Mouse (Mus musculus): ENCODE results near the gene Mlip. TPM values are rescaled to one million over a fixed set of nuclear protein-coding genes. Genes with fewer than 3 reads are reported as not detected.

The Mlip gene
- polyA plus RNA-seq (2014; fragmentation: Nextera tagmentation; extraction: Ambion mirVana), result 0.46 TPM in 2 replicates

- Histone ChIP-seq H3K9ac (replicated peaks; ENCODE audit: low read depth, low read length) (no peak within 1 kb of the TSS), H3K4me3 (ENCODE audit: low read depth, low read length) (no peak within 1 kb of the TSS), H3K9me3 (ENCODE audit: control insufficient read depth, low read depth, low read length) (no peaks in the 10 kb centered on the region), H3K36me3 (ENCODE audit: control insufficient read depth, insufficient read depth, low read length) (no peaks in the 10 kb centered on the region), H3K4me1 (ENCODE audit: control insufficient read depth, insufficient read depth, low read length) (no peaks in the 10 kb centered on the region), H3K27ac (ENCODE audit: low read length) (no peak within 1 kb of the TSS), H3K4me2 (replicated peaks; ENCODE audit: low read depth, low read length) (no peak within 1 kb of the TSS), H3K27me3 (ENCODE audit: control insufficient read depth, insufficient read depth, low read length) (no peaks in the 10 kb centered on the region)
- WGBS, result 54% methylated on average over 14 of the region's 14 CpGs
- ATAC-seq (ENCODE audit: insufficient number of reproducible peaks, insufficient read depth, low FRiP score, low read depth), result no peak
Measured at GRCm38 (mm10) chr9:77352432-77353175, at the start of gene Mlip. Gene Mlip, minus strand, starts transcription at chr9:77352969.

- WGBS, result 87% methylated on average over 5 of the region's 5 CpGs
- H3K27ac ChIP-seq (ENCODE audit: low read length), result no peak overlapping the region
- H3K9ac ChIP-seq (replicated peaks; ENCODE audit: low read depth, low read length), result no peak overlapping the region
- no peak overlapping the region for H3K4me2 ChIP-seq (replicated peaks; ENCODE audit: low read depth, low read length)
- H3K4me1 ChIP-seq (ENCODE audit: control insufficient read depth, insufficient read depth, low read length), result no peaks in the 10 kb centered on the region
- no peaks in the 10 kb centered on the region for H3K27me3 ChIP-seq (ENCODE audit: control insufficient read depth, insufficient read depth, low read length)
- no peak for ATAC-seq (ENCODE audit: insufficient number of reproducible peaks, insufficient read depth, low FRiP score, low read depth)
- H3K9me3 ChIP-seq (ENCODE audit: control insufficient read depth, low read depth, low read length), result no peaks in the 10 kb centered on the region
- no peak overlapping the region for H3K4me3 ChIP-seq (ENCODE audit: low read depth, low read length)
- H3K36me3 ChIP-seq (ENCODE audit: control insufficient read depth, insufficient read depth, low read length), result no peaks in the 10 kb centered on the region
Measured at GRCm38 (mm10) chr9:77399801-77400200, 47.0 kb upstream of the Mlip start.

- WGBS, result 69% methylated on average over 13 of the region's 13 CpGs
- Histone ChIP-seq H3K27ac (ENCODE audit: low read length) (no peak overlapping the region), H3K9me3 (ENCODE audit: control insufficient read depth, low read depth, low read length) (no peaks in the 10 kb centered on the region), H3K9ac (replicated peaks; ENCODE audit: low read depth, low read length) (no peak overlapping the region), H3K4me2 (replicated peaks; ENCODE audit: low read depth, low read length) (no peak overlapping the region), H3K4me3 (ENCODE audit: low read depth, low read length) (no peak overlapping the region), H3K36me3 (ENCODE audit: control insufficient read depth, insufficient read depth, low read length) (no peaks in the 10 kb centered on the region), H3K27me3 (ENCODE audit: control insufficient read depth, insufficient read depth, low read length) (no peaks in the 10 kb centered on the region), H3K4me1 (ENCODE audit: control insufficient read depth, insufficient read depth, low read length) (no peaks in the 10 kb centered on the region)
- ATAC-seq (ENCODE audit: insufficient number of reproducible peaks, insufficient read depth, low FRiP score, low read depth), result no peak
Measured at GRCm38 (mm10) chr9:77398856-77399631, 46.3 kb upstream of the Mlip start.

- Histone ChIP-seq H3K9ac (replicated peaks; ENCODE audit: low read depth, low read length) (no peak overlapping the region), H3K36me3 (ENCODE audit: control insufficient read depth, insufficient read depth, low read length) (no peaks in the 10 kb centered on the region), H3K27ac (ENCODE audit: low read length) (no peak overlapping the region), H3K4me1 (ENCODE audit: control insufficient read depth, insufficient read depth, low read length) (no peaks in the 10 kb centered on the region), H3K4me3 (ENCODE audit: low read depth, low read length) (no peak overlapping the region), H3K4me2 (replicated peaks; ENCODE audit: low read depth, low read length) (no peak overlapping the region), H3K9me3 (ENCODE audit: control insufficient read depth, low read depth, low read length) (no peaks in the 10 kb centered on the region), H3K27me3 (ENCODE audit: control insufficient read depth, insufficient read depth, low read length) (no peaks in the 10 kb centered on the region)
- ATAC-seq (ENCODE audit: insufficient number of reproducible peaks, insufficient read depth, low FRiP score, low read depth), result no peak
- 47% methylated on average over 4 of the region's 4 CpGs for WGBS
Measured at GRCm38 (mm10) chr9:77397027-77397426, 44.3 kb upstream of the Mlip start.

GRCm38 (mm10) chr9:77391248-77391647, 38.5 kb upstream of the Mlip start:
- Histone ChIP-seq H3K4me3 (ENCODE audit: low read depth, low read length) (no peak overlapping the region), H3K36me3 (ENCODE audit: control insufficient read depth, insufficient read depth, low read length) (no peaks in the 10 kb centered on the region), H3K27me3 (ENCODE audit: control insufficient read depth, insufficient read depth, low read length) (no peaks in the 10 kb centered on the region), H3K4me1 (ENCODE audit: control insufficient read depth, insufficient read depth, low read length) (no peaks in the 10 kb centered on the region), H3K27ac (ENCODE audit: low read length) (no peak overlapping the region), H3K4me2 (replicated peaks; ENCODE audit: low read depth, low read length) (no peak overlapping the region), H3K9ac (replicated peaks; ENCODE audit: low read depth, low read length) (no peak overlapping the region), H3K9me3 (ENCODE audit: control insufficient read depth, low read depth, low read length) (no peaks in the 10 kb centered on the region)
- WGBS, result 91% methylated on average over 10 of the region's 10 CpGs
- ATAC-seq (ENCODE audit: insufficient number of reproducible peaks, insufficient read depth, low FRiP score, low read depth), result no peak

GRCm38 (mm10) chr9:77388956-77389355, 36.2 kb upstream of the Mlip start:
- Histone ChIP-seq H3K9me3 (ENCODE audit: control insufficient read depth, low read depth, low read length) (no peaks in the 10 kb centered on the region), H3K27ac (ENCODE audit: low read length) (no peak overlapping the region), H3K4me2 (replicated peaks; ENCODE audit: low read depth, low read length) (no peak overlapping the region), H3K36me3 (ENCODE audit: control insufficient read depth, insufficient read depth, low read length) (no peaks in the 10 kb centered on the region), H3K27me3 (ENCODE audit: control insufficient read depth, insufficient read depth, low read length) (no peaks in the 10 kb centered on the region), H3K4me3 (ENCODE audit: low read depth, low read length) (no peak overlapping the region), H3K4me1 (ENCODE audit: control insufficient read depth, insufficient read depth, low read length) (no peaks in the 10 kb centered on the region), H3K9ac (replicated peaks; ENCODE audit: low read depth, low read length) (no peak overlapping the region)
- WGBS, result 81% methylated on average over 8 of the region's 8 CpGs
- no peak for ATAC-seq (ENCODE audit: insufficient number of reproducible peaks, insufficient read depth, low FRiP score, low read depth)

- Histone ChIP-seq H3K27me3 (ENCODE audit: control insufficient read depth, insufficient read depth, low read length) (no peaks in the 10 kb centered on the region), H3K27ac (ENCODE audit: low read length) (no peak overlapping the region), H3K9me3 (ENCODE audit: control insufficient read depth, low read depth, low read length) (no peaks in the 10 kb centered on the region), H3K4me2 (replicated peaks; ENCODE audit: low read depth, low read length) (no peak overlapping the region), H3K36me3 (ENCODE audit: control insufficient read depth, insufficient read depth, low read length) (no peaks in the 10 kb centered on the region), H3K4me3 (ENCODE audit: low read depth, low read length) (no peak overlapping the region), H3K9ac (replicated peaks; ENCODE audit: low read depth, low read length) (no peak overlapping the region), H3K4me1 (ENCODE audit: control insufficient read depth, insufficient read depth, low read length) (peaks cover 7% of the 10 kb centered on the region; the same call in 1 of the 2 replicates)
- ATAC-seq (ENCODE audit: insufficient number of reproducible peaks, insufficient read depth, low FRiP score, low read depth), result no peak
- 14% methylated on average over 1 of the region's 1 CpGs for WGBS
Measured at GRCm38 (mm10) chr9:77386751-77387150, 34.0 kb upstream of the Mlip start.

GRCm38 (mm10) chr9:77385611-77386010, 32.8 kb upstream of the Mlip start:
- WGBS, result 78% methylated on average over 12 of the region's 12 CpGs
- Histone ChIP-seq H3K9ac (replicated peaks; ENCODE audit: low read depth, low read length) (no peak overlapping the region), H3K4me3 (ENCODE audit: low read depth, low read length) (no peak overlapping the region), H3K27me3 (ENCODE audit: control insufficient read depth, insufficient read depth, low read length) (no peaks in the 10 kb centered on the region), H3K36me3 (ENCODE audit: control insufficient read depth, insufficient read depth, low read length) (no peaks in the 10 kb centered on the region), H3K27ac (ENCODE audit: low read length) (no peak overlapping the region), H3K9me3 (ENCODE audit: control insufficient read depth, low read depth, low read length) (no peaks in the 10 kb centered on the region), H3K4me1 (ENCODE audit: control insufficient read depth, insufficient read depth, low read length) (peaks cover 7% of the 10 kb centered on the region; the same call in 1 of the 2 replicates), H3K4me2 (replicated peaks; ENCODE audit: low read depth, low read length) (no peak overlapping the region)
- ATAC-seq (ENCODE audit: insufficient number of reproducible peaks, insufficient read depth, low FRiP score, low read depth), result no peak
